Mouse (Mus musculus) erythroblast, embryonic 14.5 days (primary cell): ENCODE data around the gene Pfdn6.

Experiments used
- GATA1 ChIP-seq: IDR thresholded peaks from 2 replicates; pipeline ENCODE4 v1.6.1; 2012; ENCODE audit warnings: low read length, inconsistent platforms, mixed read lengths
- TAL1 ChIP-seq: IDR thresholded peaks from 3 replicates; pipeline ENCODE4 v1.6.1; 2012; ENCODE audit warnings: low read length, inconsistent platforms, mixed read lengths

DNA sequence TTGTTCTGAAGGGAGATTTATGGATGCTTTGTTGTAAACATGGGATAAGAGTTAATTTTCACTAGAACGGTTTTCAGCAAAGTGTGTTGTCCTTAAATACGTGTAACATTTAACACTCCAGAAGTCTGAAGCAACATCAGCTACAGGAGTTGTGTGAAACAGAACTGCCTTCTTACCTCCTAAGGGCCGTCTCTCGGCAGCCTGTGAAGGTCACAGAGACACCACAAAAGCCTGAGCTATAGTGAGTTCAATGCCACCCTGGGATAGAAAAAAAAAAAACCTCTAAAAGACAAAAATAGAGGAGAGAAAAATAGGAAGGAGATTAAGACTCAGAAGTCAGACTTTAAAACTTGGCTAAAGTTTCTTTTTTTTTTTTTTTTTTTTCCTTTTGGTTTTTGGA, 38.1 kb downstream of the Pfdn6 start:
- TF ChIP-seq GATA1 = no peak
- TF ChIP-seq TAL1 = no peak
